Mouse (Mus musculus): ENCODE measurements around the gene Rnf2.
A peak's percentile ranks its signal among the peaks of the same experiment; 100 is the strongest.

Rnf2 gene

GRCm38 (mm10) chr1:151500531-151501361 is at the start of gene Rnf2:
TSS of gene Rnf2 (minus strand) at chr1:151500955.
- DNase-seq (ENCODE audit: low spot score): peak; percentile 89

- no peak for DNase-seq (ENCODE audit: low spot score)
These were observed 49.0 kb upstream of the Rnf2 start for GRCm38 (mm10) chr1:151549794-151550193.

GRCm38 (mm10) chr1:151548896-151549610 is 48.3 kb upstream of the Rnf2 start:
- no peak for DNase-seq (ENCODE audit: low spot score)

GRCm38 (mm10) chr1:151545571-151545970 is 44.8 kb upstream of the Rnf2 start:
- DNase-seq (ENCODE audit: low spot score): no peak

- no peak for DNase-seq (ENCODE audit: low spot score)
These were observed 43.8 kb upstream of the Rnf2 start for GRCm38 (mm10) chr1:151544581-151544980.

GRCm38 (mm10) chr1:151543796-151544477 is 43.2 kb upstream of the Rnf2 start:
- no peak for DNase-seq (ENCODE audit: low spot score)

- no peak for DNase-seq (ENCODE audit: low spot score)
These were observed 25.9 kb upstream of the Rnf2 start for GRCm38 (mm10) chr1:151526701-151527100.

- no peak for DNase-seq (ENCODE audit: low spot score)
These were observed 17.0 kb upstream of the Rnf2 start for GRCm38 (mm10) chr1:151517571-151518250.

GRCm38 (mm10) chr1:151516871-151517270 is 16.1 kb upstream of the Rnf2 start:
- no peak for DNase-seq (ENCODE audit: low spot score)

- DNase-seq (ENCODE audit: low spot score): no peak
These were observed 15.0 kb upstream of the Rnf2 start for GRCm38 (mm10) chr1:151515733-151516132.

- no peak for DNase-seq (ENCODE audit: low spot score)
These were observed 13.4 kb upstream of the Rnf2 start for GRCm38 (mm10) chr1:151514119-151514518.

GRCm38 (mm10) chr1:151510811-151511210 is 10.1 kb upstream of the Rnf2 start:
- no peak for DNase-seq (ENCODE audit: low spot score)

- DNase-seq (ENCODE audit: low spot score): peak; percentile 41
These were observed 797 bp downstream of the Rnf2 start for GRCm38 (mm10) chr1:151499815-151500501.

- no peak for DNase-seq (ENCODE audit: low spot score)
These were observed 2.4 kb downstream of the Rnf2 start for GRCm38 (mm10) chr1:151498381-151498780.

GRCm38 (mm10) chr1:151497942-151498341 is 2.8 kb downstream of the Rnf2 start:
- DNase-seq (ENCODE audit: low spot score): no peak

GRCm38 (mm10) chr1:151497028-151497427 is 3.7 kb downstream of the Rnf2 start:
- DNase-seq (ENCODE audit: low spot score): peak; percentile 24

- no peak for DNase-seq (ENCODE audit: low spot score)
These were observed 5.0 kb downstream of the Rnf2 start for GRCm38 (mm10) chr1:151495635-151496285.

- DNase-seq (ENCODE audit: low spot score): no peak
These were observed 6.0 kb downstream of the Rnf2 start for GRCm38 (mm10) chr1:151494711-151495110.

- no peak for DNase-seq (ENCODE audit: low spot score)
These were observed 6.9 kb downstream of the Rnf2 start for GRCm38 (mm10) chr1:151493826-151494225.

GRCm38 (mm10) chr1:151492419-151492818 is 8.3 kb downstream of the Rnf2 start:
- no peak for DNase-seq (ENCODE audit: low spot score)

- no peak for DNase-seq (ENCODE audit: low spot score)
These were observed 10.9 kb downstream of the Rnf2 start for GRCm38 (mm10) chr1:151489806-151490205.

Data from ovary, postnatal 14 days (tissue).